Mouse (Mus musculus): ENCODE measurements around the gene Msmo1. TPM values are rescaled to one million over a fixed set of nuclear protein-coding genes. Genes with fewer than 3 reads are reported as not detected.

Gene Msmo1
- polyA plus RNA-seq, 1 experiment = 175 TPM

- Histone ChIP-seq H3K27me3 (ENCODE audit: control insufficient read depth, insufficient read depth, low read length, poor library complexity, severe bottlenecking) (peaks cover 11% of the 10 kb centered on the region), H3K9me3 (replicated peaks; ENCODE audit: control insufficient read depth, insufficient read depth, low read length, poor library complexity, severe bottlenecking) (no peaks in the 10 kb centered on the region; the same call in 1 of the 2 replicates), H3K27ac (ENCODE audit: insufficient read depth, low read length) (no peak overlapping the region), H3K36me3 (ENCODE audit: control insufficient read depth, insufficient read depth, low read length, poor library complexity, severe bottlenecking) (no peaks in the 10 kb centered on the region), H3K4me3 (ENCODE audit: low read depth, low read length) (no peak overlapping the region), H3K9ac (ENCODE audit: low read depth, poor library complexity, severe bottlenecking) (no peak overlapping the region), H3K4me1 (ENCODE audit: control insufficient read depth, insufficient read depth, low read length) (no peaks in the 10 kb centered on the region)
- TF ChIP-seq CTCF (IDR thresholded peaks at IDR 0.05; ENCODE audit: low read depth, low read length) (no peak), EP300 (IDR thresholded peaks at IDR 0.05; ENCODE audit: insufficient read depth, low read depth, low read length) (no peak), POLR2A (IDR thresholded peaks at IDR 0.05; ENCODE audit: insufficient read depth, low read length) (no peak)
Measured at GRCm38 (mm10) chr8:64688741-64689140, 44.9 kb downstream of the Msmo1 start.

DNA sequence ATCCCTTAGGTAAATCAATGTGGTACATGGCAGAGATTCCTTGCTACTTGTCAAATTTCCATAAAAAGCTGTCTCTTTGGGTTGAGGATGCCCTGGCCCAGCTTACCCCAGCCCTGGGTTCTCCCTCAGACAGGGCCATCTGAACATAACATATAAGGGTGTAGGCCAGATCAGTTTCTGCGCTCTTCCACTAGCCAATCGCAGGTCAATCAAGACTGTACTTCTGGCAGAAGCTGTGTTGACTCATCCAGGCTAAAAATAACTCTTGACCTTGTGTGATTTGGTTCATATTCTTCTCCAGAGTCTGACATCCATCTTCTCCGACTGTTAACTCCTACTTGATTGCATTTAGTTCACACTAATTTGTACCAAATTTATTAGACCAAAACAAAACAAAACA lies 45.4 kb downstream of the Msmo1 start:
- no peak for TF ChIP-seq EP300 (IDR thresholded peaks at IDR 0.05; ENCODE audit: insufficient read depth, low read depth, low read length)
- TF ChIP-seq CTCF (IDR thresholded peaks at IDR 0.05; ENCODE audit: low read depth, low read length) = no peak
- TF ChIP-seq POLR2A (IDR thresholded peaks at IDR 0.05; ENCODE audit: insufficient read depth, low read length) = no peak
- Histone ChIP-seq H3K9ac (ENCODE audit: low read depth, poor library complexity, severe bottlenecking) (no peak overlapping the region), H3K4me3 (ENCODE audit: low read depth, low read length) (no peak overlapping the region), H3K9me3 (replicated peaks; ENCODE audit: control insufficient read depth, insufficient read depth, low read length, poor library complexity, severe bottlenecking) (no peaks in the 10 kb centered on the region; the same call in 1 of the 2 replicates), H3K27me3 (ENCODE audit: control insufficient read depth, insufficient read depth, low read length, poor library complexity, severe bottlenecking) (peaks cover 12% of the 10 kb centered on the region), H3K4me1 (ENCODE audit: control insufficient read depth, insufficient read depth, low read length) (no peaks in the 10 kb centered on the region), H3K36me3 (ENCODE audit: control insufficient read depth, insufficient read depth, low read length, poor library complexity, severe bottlenecking) (no peaks in the 10 kb centered on the region), H3K27ac (ENCODE audit: insufficient read depth, low read length) (no peak overlapping the region)

- Histone ChIP-seq H3K9me3 (replicated peaks; ENCODE audit: control insufficient read depth, insufficient read depth, low read length, poor library complexity, severe bottlenecking) (no peaks in the 10 kb centered on the region; the same call in 1 of the 2 replicates), H3K4me3 (ENCODE audit: low read depth, low read length) (no peak overlapping the region), H3K27me3 (ENCODE audit: control insufficient read depth, insufficient read depth, low read length, poor library complexity, severe bottlenecking) (peaks cover 1% of the 10 kb centered on the region; the same call in 1 of the 2 replicates), H3K36me3 (ENCODE audit: control insufficient read depth, insufficient read depth, low read length, poor library complexity, severe bottlenecking) (no peaks in the 10 kb centered on the region), H3K9ac (ENCODE audit: low read depth, poor library complexity, severe bottlenecking) (no peak overlapping the region), H3K4me1 (ENCODE audit: control insufficient read depth, insufficient read depth, low read length) (no peaks in the 10 kb centered on the region), H3K27ac (ENCODE audit: insufficient read depth, low read length) (no peak overlapping the region)
- TF ChIP-seq CTCF (IDR thresholded peaks at IDR 0.05; ENCODE audit: low read depth, low read length) (no peak), EP300 (IDR thresholded peaks at IDR 0.05; ENCODE audit: insufficient read depth, low read depth, low read length) (no peak), POLR2A (IDR thresholded peaks at IDR 0.05; ENCODE audit: insufficient read depth, low read length) (no peak)
Measured at GRCm38 (mm10) chr8:64682501-64682900, 51.1 kb downstream of the Msmo1 start.

- Histone ChIP-seq H3K36me3 (ENCODE audit: control insufficient read depth, insufficient read depth, low read length, poor library complexity, severe bottlenecking) (no peaks in the 10 kb centered on the region), H3K9me3 (replicated peaks; ENCODE audit: control insufficient read depth, insufficient read depth, low read length, poor library complexity, severe bottlenecking) (peaks cover 3% of the 10 kb centered on the region; the same call in 1 of the 2 replicates), H3K27ac (ENCODE audit: insufficient read depth, low read length) (no peak overlapping the region), H3K4me1 (ENCODE audit: control insufficient read depth, insufficient read depth, low read length) (no peaks in the 10 kb centered on the region), H3K4me3 (ENCODE audit: low read depth, low read length) (no peak overlapping the region), H3K27me3 (ENCODE audit: control insufficient read depth, insufficient read depth, low read length, poor library complexity, severe bottlenecking) (no peaks in the 10 kb centered on the region), H3K9ac (ENCODE audit: low read depth, poor library complexity, severe bottlenecking) (no peak overlapping the region)
- TF ChIP-seq EP300 (IDR thresholded peaks at IDR 0.05; ENCODE audit: insufficient read depth, low read depth, low read length) (no peak), CTCF (IDR thresholded peaks at IDR 0.05; ENCODE audit: low read depth, low read length) (peak; percentile 32), POLR2A (IDR thresholded peaks at IDR 0.05; ENCODE audit: insufficient read depth, low read length) (no peak)
Measured at GRCm38 (mm10) chr8:64676381-64676780, 57.2 kb downstream of the Msmo1 start.

- no peak for TF ChIP-seq POLR2A (IDR thresholded peaks at IDR 0.05; ENCODE audit: insufficient read depth, low read length)
- no peak for TF ChIP-seq CTCF (IDR thresholded peaks at IDR 0.05; ENCODE audit: low read depth, low read length)
- TF ChIP-seq EP300 (IDR thresholded peaks at IDR 0.05; ENCODE audit: insufficient read depth, low read depth, low read length) = no peak
- Histone ChIP-seq H3K27me3 (ENCODE audit: control insufficient read depth, insufficient read depth, low read length, poor library complexity, severe bottlenecking) (no peaks in the 10 kb centered on the region), H3K4me3 (ENCODE audit: low read depth, low read length) (no peak overlapping the region), H3K36me3 (ENCODE audit: control insufficient read depth, insufficient read depth, low read length, poor library complexity, severe bottlenecking) (no peaks in the 10 kb centered on the region), H3K27ac (ENCODE audit: insufficient read depth, low read length) (no peak overlapping the region), H3K4me1 (ENCODE audit: control insufficient read depth, insufficient read depth, low read length) (no peaks in the 10 kb centered on the region), H3K9ac (ENCODE audit: low read depth, poor library complexity, severe bottlenecking) (no peak overlapping the region), H3K9me3 (replicated peaks; ENCODE audit: control insufficient read depth, insufficient read depth, low read length, poor library complexity, severe bottlenecking) (peaks cover 3% of the 10 kb centered on the region; the same call in 1 of the 2 replicates)
Measured at GRCm38 (mm10) chr8:64674951-64675585, 58.5 kb downstream of the Msmo1 start.

GRCm38 (mm10) chr8:64672920-64673319 lies 60.7 kb downstream of the Msmo1 start:
- TF ChIP-seq POLR2A (IDR thresholded peaks at IDR 0.05; ENCODE audit: insufficient read depth, low read length) = no peak
- no peak for TF ChIP-seq CTCF (IDR thresholded peaks at IDR 0.05; ENCODE audit: low read depth, low read length)
- no peak for TF ChIP-seq EP300 (IDR thresholded peaks at IDR 0.05; ENCODE audit: insufficient read depth, low read depth, low read length)
- H3K9me3 ChIP-seq (replicated peaks; ENCODE audit: control insufficient read depth, insufficient read depth, low read length, poor library complexity, severe bottlenecking) = peaks cover 3% of the 10 kb centered on the region; the same call in 1 of the 2 replicates

More at GRCm38 (mm10) chr8:64672920-64673319, 60.7 kb downstream of the Msmo1 start:
- Histone ChIP-seq H3K9ac (ENCODE audit: low read depth, poor library complexity, severe bottlenecking) (no peak overlapping the region), H3K27ac (ENCODE audit: insufficient read depth, low read length) (no peak overlapping the region), H3K4me1 (ENCODE audit: control insufficient read depth, insufficient read depth, low read length) (no peaks in the 10 kb centered on the region), H3K27me3 (ENCODE audit: control insufficient read depth, insufficient read depth, low read length, poor library complexity, severe bottlenecking) (no peaks in the 10 kb centered on the region), H3K36me3 (ENCODE audit: control insufficient read depth, insufficient read depth, low read length, poor library complexity, severe bottlenecking) (no peaks in the 10 kb centered on the region), H3K4me3 (ENCODE audit: low read depth, low read length) (no peak overlapping the region)

All from ES-Bruce4 (cell line).